9 mouse cellular contexts compared by ENCODE assay signal in genomic region chr9:106456325-106457162, GRCm38 (mm10). TPM values are rescaled to one million over a fixed set of nuclear protein-coding genes. Genes with fewer than 3 reads are reported as not detected.
DNase-seq lines count a peak whose midpoint lies in the region; ATAC-seq and TF ChIP-seq lines count a peak whose summit lies in the region.
"Had no signal": no experiment of that assay in that cellular context is flagged by ENCODE, and none has a peak within 500 bp of the region (broad histone marks: within the 10 kb centered on the region; RNA-seq: fewer than 3 reads in every experiment).

No protein-coding gene starts in this region.

- peaks cover 96% of the 10 kb centered on the region for H3K4me1 ChIP-seq in heart, embryonic 10.5 days
- H3K4me1 ChIP-seq in forebrain, embryonic 16.5 days (replicated peaks; ENCODE audit: control insufficient read depth, insufficient read depth, low read length) = peaks cover 53% of the 10 kb centered on the region
- H3K4me1 ChIP-seq in midbrain, embryonic 10.5 days = peaks cover 88% of the 10 kb centered on the region

- no peak for TF ChIP-seq POLR2A in brain, embryonic 14.5 days (IDR thresholded peaks at IDR 0.05; ENCODE audit: borderline replicate concordance, extremely low read depth, insufficient read depth, insufficient read length, poor library complexity, severe bottlenecking)

- H3K36me3 ChIP-seq in heart, embryonic 10.5 days = peaks cover 44% of the 10 kb centered on the region
- H3K36me3 ChIP-seq in forebrain, embryonic 16.5 days (ENCODE audit: control insufficient read depth, insufficient read depth) = peaks cover 4% of the 10 kb centered on the region; the same call in 1 of the 2 replicates
- H3K36me3 ChIP-seq in midbrain, embryonic 10.5 days = peaks cover 57% of the 10 kb centered on the region

- H3K27me3 ChIP-seq in heart, embryonic 10.5 days (ENCODE audit: insufficient read depth, poor library complexity, severe bottlenecking) = no peaks in the 10 kb centered on the region
- no peaks in the 10 kb centered on the region for H3K27me3 ChIP-seq in forebrain, embryonic 16.5 days (replicated peaks; ENCODE audit: control insufficient read depth, insufficient read depth, low read length)
- H3K27me3 ChIP-seq in midbrain, embryonic 10.5 days (ENCODE audit: low read depth, poor library complexity, severe bottlenecking) = 0 out of 2 replicates have a peak, but pooled peaks cover 4% of the 10 kb centered on the region
- H3K27me3 ChIP-seq: CH12.LX had no signal

- peak overlapping the region; percentile 94 for H3K27ac ChIP-seq in heart, embryonic 10.5 days
- peak overlapping the region; percentile 51 for H3K27ac ChIP-seq in forebrain, embryonic 16.5 days (ENCODE audit: low read length)
- H3K27ac ChIP-seq in midbrain, embryonic 10.5 days (replicated peaks) = peak overlapping the region; percentile 99

- no peaks in the 10 kb centered on the region for H3K9me3 ChIP-seq in heart, embryonic 10.5 days
- no peaks in the 10 kb centered on the region for H3K9me3 ChIP-seq in forebrain, embryonic 16.5 days (ENCODE audit: control insufficient read depth, low read length)
- no peaks in the 10 kb centered on the region for H3K9me3 ChIP-seq in midbrain, embryonic 10.5 days (replicated peaks)

- no peak for DNase-seq in heart, embryonic 10.5 days (ENCODE audit: low spot score)
- DNase-seq in heart, adult 18-20 months = no peak
- peak; percentile 86 for DNase-seq in brain, embryonic 14.5 days (ENCODE audit: low read depth)
- DNase-seq in midbrain, embryonic 10.5 days (ENCODE audit: low spot score) = peak; percentile 82
- DNase-seq in c-Kit-positive CD71-positive TER-119-positive erythroid progenitor cells, embryonic 14.5 days (ENCODE audit: low spot score) = no peak

- TF ChIP-seq CTCF in brain, embryonic 14.5 days (IDR thresholded peaks at IDR 0.05; ENCODE audit: borderline replicate concordance, extremely low read depth, insufficient read depth, insufficient read length) = no peak

- 42% methylated on average over 15 of the region's 15 CpGs for WGBS in heart, embryonic 10.5 days
- WGBS in forebrain, embryonic 16.5 days = 25% methylated on average over 15 of the region's 15 CpGs
- 28% methylated on average over 15 of the region's 15 CpGs for WGBS in midbrain, embryonic 10.5 days

- peak overlapping the region; percentile 96 for H3K9ac ChIP-seq in forebrain, embryonic 16.5 days (replicated peaks; ENCODE audit: low read depth, low read length)

- peak overlapping the region; percentile 99 for H3K4me2 ChIP-seq in forebrain, embryonic 16.5 days (ENCODE audit: low read length)

- no peak for ATAC-seq in forebrain, embryonic 16.5 days
- ATAC-seq in megakaryocyte progenitor cell, adult 5-6 weeks (replicated peaks; ENCODE audit: poor library complexity) = no peak
- no peak for ATAC-seq in CD4-positive, CD25-positive, alpha-beta regulatory T cell, adult 4 months

- peak overlapping the region; percentile 87 for H3K4me3 ChIP-seq in heart, embryonic 10.5 days
- H3K4me3 ChIP-seq in forebrain, embryonic 16.5 days (replicated peaks; ENCODE audit: low read length) = peak overlapping the region; percentile 78
- H3K4me3 ChIP-seq in midbrain, embryonic 10.5 days = peak overlapping the region; percentile 94

RNA-seq across cellular contexts. Expression of gene Pcbp4, which starts 3.5 kb away (rescaled TPM):
- 135 and 186 TPM in 2 replicates for polyA plus RNA-seq in heart, embryonic 10.5 days (2016; fragmentation: Nextera tagmentation; extraction: Ambion mirVana)
- total RNA-seq in heart, adult 18-20 months (2021) = 10 to 100 TPM; 61.1 to 63.2 TPM
- polyA plus RNA-seq in brain, embryonic 14.5 days (2012; rRNA removed) = 607 and 743 TPM in 2 replicates
- 221 and 249 TPM in 2 replicates for polyA plus RNA-seq in forebrain, embryonic 16.5 days (2015; fragmentation: Nextera tagmentation; extraction: Ambion mirVana)
- polyA plus RNA-seq in midbrain, embryonic 10.5 days (2016; fragmentation: Nextera tagmentation; extraction: Ambion mirVana) = 385 and 386 TPM in 2 replicates
- 0.91 and 1.7 TPM in 2 replicates for total RNA-seq in megakaryocyte progenitor cell, adult 5-6 weeks (2015)
- 0.96 and 2.7 TPM in 2 replicates for total RNA-seq in megakaryocyte progenitor cell, adult 5-6 weeks (2017)
- 1 to 10 TPM; 2.9 to 3.1 TPM for polyA plus RNA-seq in CD4-positive, CD25-positive, alpha-beta regulatory T cell, adult 4 months (2017; shearing (Covaris generic))

RNA-seq across cellular contexts. Expression of gene Abhd14a, which starts 9.1 kb away (rescaled TPM):
- 42.0 and 46.2 TPM in 2 replicates for polyA plus RNA-seq in heart, embryonic 10.5 days (2016; fragmentation: Nextera tagmentation; extraction: Ambion mirVana)
- total RNA-seq in heart, adult 18-20 months (2021) = 10 to 100 TPM; 19.0 to 19.6 TPM
- polyA plus RNA-seq in brain, embryonic 14.5 days (2012; rRNA removed) = 59.1 and 68.9 TPM in 2 replicates
- polyA plus RNA-seq in forebrain, embryonic 16.5 days (2015; fragmentation: Nextera tagmentation; extraction: Ambion mirVana) = 72.3 and 81.9 TPM in 2 replicates
- polyA plus RNA-seq in midbrain, embryonic 10.5 days (2016; fragmentation: Nextera tagmentation; extraction: Ambion mirVana) = 37.7 TPM in 2 replicates
- 21.3 and 23.4 TPM in 2 replicates for total RNA-seq in megakaryocyte progenitor cell, adult 5-6 weeks (2015)
- 27.3 and 30.2 TPM in 2 replicates for total RNA-seq in megakaryocyte progenitor cell, adult 5-6 weeks (2017)
- polyA plus RNA-seq in CD4-positive, CD25-positive, alpha-beta regulatory T cell, adult 4 months (2017; shearing (Covaris generic)) = 10 to 100 TPM; 10.5 to 24.2 TPM

RNA-seq across cellular contexts. Expression of gene Gpr62, which starts 9.2 kb away (rescaled TPM):
- polyA plus RNA-seq in heart, embryonic 10.5 days (2016; fragmentation: Nextera tagmentation; extraction: Ambion mirVana) = 0.14 and 0.35 TPM in 2 replicates
- total RNA-seq in heart, adult 18-20 months (2021) = not detected
- polyA plus RNA-seq in brain, embryonic 14.5 days (2012; rRNA removed) = 0.35 and 0.52 TPM in 2 replicates
- 0.48 and 0.72 TPM in 2 replicates for polyA plus RNA-seq in forebrain, embryonic 16.5 days (2015; fragmentation: Nextera tagmentation; extraction: Ambion mirVana)
- polyA plus RNA-seq in midbrain, embryonic 10.5 days (2016; fragmentation: Nextera tagmentation; extraction: Ambion mirVana) = 0.11 and 0.15 TPM in 2 replicates
- not detected in 2 replicates for total RNA-seq in megakaryocyte progenitor cell, adult 5-6 weeks (2015)
- total RNA-seq in megakaryocyte progenitor cell, adult 5-6 weeks (2017) = not detected in 2 replicates
- not detected for polyA plus RNA-seq in CD4-positive, CD25-positive, alpha-beta regulatory T cell, adult 4 months (2017; shearing (Covaris generic))

RNA-seq across cellular contexts. Expression of gene Abhd14b, which starts 9.3 kb away (rescaled TPM):
- 4.8 and 7.8 TPM in 2 replicates for polyA plus RNA-seq in heart, embryonic 10.5 days (2016; fragmentation: Nextera tagmentation; extraction: Ambion mirVana)
- total RNA-seq in heart, adult 18-20 months (2021) = 1 to 10 TPM; 8.5 to 8.6 TPM
- 12.8 and 20.4 TPM in 2 replicates for polyA plus RNA-seq in brain, embryonic 14.5 days (2012; rRNA removed)
- polyA plus RNA-seq in forebrain, embryonic 16.5 days (2015; fragmentation: Nextera tagmentation; extraction: Ambion mirVana) = 6.2 and 7.7 TPM in 2 replicates
- 5.2 TPM in 2 replicates for polyA plus RNA-seq in midbrain, embryonic 10.5 days (2016; fragmentation: Nextera tagmentation; extraction: Ambion mirVana)
- total RNA-seq in megakaryocyte progenitor cell, adult 5-6 weeks (2015) = 15.8 and 19.1 TPM in 2 replicates
- 8.4 and 11.7 TPM in 2 replicates for total RNA-seq in megakaryocyte progenitor cell, adult 5-6 weeks (2017)
- polyA plus RNA-seq in CD4-positive, CD25-positive, alpha-beta regulatory T cell, adult 4 months (2017; shearing (Covaris generic)) = 10 to 100 TPM; 19.4 to 21.2 TPM

RNA-seq across cellular contexts. Expression of gene Acy1, which starts 18.4 kb away (rescaled TPM):
- 31.2 and 45.1 TPM in 2 replicates for polyA plus RNA-seq in heart, embryonic 10.5 days (2016; fragmentation: Nextera tagmentation; extraction: Ambion mirVana)
- 10 to 100 TPM; 26.1 to 26.8 TPM for total RNA-seq in heart, adult 18-20 months (2021)
- polyA plus RNA-seq in brain, embryonic 14.5 days (2012; rRNA removed) = 14.9 and 15.7 TPM in 2 replicates
- polyA plus RNA-seq in forebrain, embryonic 16.5 days (2015; fragmentation: Nextera tagmentation; extraction: Ambion mirVana) = 31.5 and 31.7 TPM in 2 replicates
- polyA plus RNA-seq in midbrain, embryonic 10.5 days (2016; fragmentation: Nextera tagmentation; extraction: Ambion mirVana) = 39.3 and 42.6 TPM in 2 replicates
- total RNA-seq in megakaryocyte progenitor cell, adult 5-6 weeks (2015) = 13.7 TPM in 2 replicates
- total RNA-seq in megakaryocyte progenitor cell, adult 5-6 weeks (2017) = 27.2 and 31.3 TPM in 2 replicates
- 10 to 100 TPM; 11.6 to 12.2 TPM for polyA plus RNA-seq in CD4-positive, CD25-positive, alpha-beta regulatory T cell, adult 4 months (2017; shearing (Covaris generic))

Comparison
In these comparisons a context has a peak if more than half of its experiments do, and no peak if none do; other contexts are left out.
1. DNase-seq: peak in brain, embryonic 14.5 days (single experiment) and midbrain, embryonic 10.5 days (single experiment); none in heart, embryonic 10.5 days (single experiment), heart, adult 18-20 months (0 of 2) and c-Kit-positive CD71-positive TER-119-positive erythroid progenitor cells, embryonic 14.5 days (single experiment).
2. RNA of gene Pcbp4, which starts 3.5 kb away (polyA plus RNA-seq): 607 to 743 TPM in brain, embryonic 14.5 days, 385 to 386 TPM in midbrain, embryonic 10.5 days, 221 to 249 TPM in forebrain, embryonic 16.5 days and 135 to 186 TPM in heart, embryonic 10.5 days; 2.9 to 3.1 TPM in CD4-positive, CD25-positive, alpha-beta regulatory T cell, adult 4 months; every median in the first group is over 10 times any median in the second.
3. Peak in every context shown above with its lines, with median percentiles within 50 percentile points of each other: H3K27ac ChIP-seq and H3K4me3 ChIP-seq.